16 mouse cellular contexts compared by ENCODE assay signal in genomic region chr5:108206008-108206407, GRCm38 (mm10).
DNase-seq lines count a peak whose midpoint lies in the region; ATAC-seq lines count a peak whose summit lies in the region.
"Had no signal": no experiment of that assay in that cellular context is flagged by ENCODE, and none has a peak within 500 bp of the region (broad histone marks: within the 10 kb centered on the region; RNA-seq: fewer than 3 reads in every experiment).

No protein-coding gene starts in this region.

- no peak for ATAC-seq in liver, embryonic 12.5 days
- ATAC-seq: intestine, embryonic 15.5 days had no signal

- H3K36me3 ChIP-seq in liver, embryonic 12.5 days: peaks cover 5% of the 10 kb centered on the region; the same call in 1 of the 2 replicates
- H3K36me3 ChIP-seq in forebrain, embryonic 10.5 days (replicated peaks): peaks cover 9% of the 10 kb centered on the region
- H3K36me3 ChIP-seq: embryonic facial prominence, embryonic 15.5 days; heart, embryonic 15.5 days; intestine, embryonic 15.5 days; midbrain, embryonic 12.5 days; neural tube, embryonic 15.5 days had no signal

- no peak overlapping the region for H3K9ac ChIP-seq in liver, embryonic 12.5 days
- H3K9ac ChIP-seq: embryonic facial prominence, embryonic 15.5 days; heart, embryonic 15.5 days; intestine, embryonic 15.5 days; midbrain, embryonic 12.5 days; neural tube, embryonic 15.5 days had no signal

- peak; percentile 3 for DNase-seq in embryo, embryonic 11 days
- no peak for DNase-seq in embryo, embryonic 9.5 days (ENCODE audit: extremely low spot score)
- DNase-seq in liver (peak; percentile 20), NIH3T3 (ENCODE audit: low read depth) (peak; percentile 10)
- peak; percentile 5 for DNase-seq in retina, postnatal 1 day
- no peak for DNase-seq in forebrain, embryonic 10.5 days (ENCODE audit: extremely low spot score, low spot score)
- no peak for DNase-seq in urinary bladder, postnatal 25 days (ENCODE audit: low spot score)
- DNase-seq: adrenal gland, adult 8-10 months; cerebellum, adult 8-10 months; lung, adult 18-20 months had no signal

- no peak overlapping the region for H3K4me3 ChIP-seq in liver, embryonic 12.5 days
- no peak overlapping the region for H3K4me3 ChIP-seq in forebrain, embryonic 10.5 days
- H3K4me3 ChIP-seq: embryonic facial prominence, embryonic 15.5 days; heart, embryonic 15.5 days; intestine, embryonic 15.5 days; midbrain, embryonic 12.5 days; neural tube, embryonic 15.5 days had no signal

- no peaks in the 10 kb centered on the region for H3K27me3 ChIP-seq in liver, embryonic 12.5 days (replicated peaks)
- H3K27me3 ChIP-seq in forebrain, embryonic 10.5 days (ENCODE audit: poor library complexity, severe bottlenecking): no peaks in the 10 kb centered on the region
- H3K27me3 ChIP-seq: embryonic facial prominence, embryonic 15.5 days; heart, embryonic 15.5 days; intestine, embryonic 15.5 days; midbrain, embryonic 12.5 days; neural tube, embryonic 15.5 days had no signal

- H3K4me2 ChIP-seq in liver, embryonic 12.5 days: no peak overlapping the region
- H3K4me2 ChIP-seq: embryonic facial prominence, embryonic 15.5 days; heart, embryonic 15.5 days; intestine, embryonic 15.5 days; midbrain, embryonic 12.5 days; neural tube, embryonic 15.5 days had no signal

- H3K4me1 ChIP-seq in liver, embryonic 12.5 days: no peaks in the 10 kb centered on the region
- no peaks in the 10 kb centered on the region for H3K4me1 ChIP-seq in forebrain, embryonic 10.5 days
- H3K4me1 ChIP-seq: embryonic facial prominence, embryonic 15.5 days; heart, embryonic 15.5 days; intestine, embryonic 15.5 days; midbrain, embryonic 12.5 days; neural tube, embryonic 15.5 days had no signal

- no peaks in the 10 kb centered on the region for H3K9me3 ChIP-seq in liver, embryonic 12.5 days (replicated peaks)
- H3K9me3 ChIP-seq in forebrain, embryonic 10.5 days: no peaks in the 10 kb centered on the region
- H3K9me3 ChIP-seq: embryonic facial prominence, embryonic 15.5 days; heart, embryonic 15.5 days; intestine, embryonic 15.5 days; midbrain, embryonic 12.5 days; neural tube, embryonic 15.5 days had no signal

- H3K27ac ChIP-seq in liver, embryonic 12.5 days: no peak overlapping the region
- no peak overlapping the region for H3K27ac ChIP-seq in forebrain, embryonic 10.5 days
- H3K27ac ChIP-seq: embryonic facial prominence, embryonic 15.5 days; heart, embryonic 15.5 days; intestine, embryonic 15.5 days; midbrain, embryonic 12.5 days; neural tube, embryonic 15.5 days had no signal

Comparison
In these comparisons a context has a peak if more than half of its experiments do, and no peak if none do; other contexts are left out.
1. DNase-seq: peak in embryo, embryonic 11 days (single experiment), liver (single experiment), NIH3T3 (single experiment) and retina, postnatal 1 day (single experiment); none in embryo, embryonic 9.5 days (single experiment), forebrain, embryonic 10.5 days (single experiment) and urinary bladder, postnatal 25 days (single experiment).